Mouse (Mus musculus) frontal cortex, postnatal 25 days (tissue): Measurements from ENCODE around the gene Fry.

Experiments
- DNase-seq, 2 experiments: peaks; one replicate each; pipeline ENCODE4 v3.0.0; 2022; ENCODE audit warnings: low spot score in 2 of 2

The Fry gene

DNA sequence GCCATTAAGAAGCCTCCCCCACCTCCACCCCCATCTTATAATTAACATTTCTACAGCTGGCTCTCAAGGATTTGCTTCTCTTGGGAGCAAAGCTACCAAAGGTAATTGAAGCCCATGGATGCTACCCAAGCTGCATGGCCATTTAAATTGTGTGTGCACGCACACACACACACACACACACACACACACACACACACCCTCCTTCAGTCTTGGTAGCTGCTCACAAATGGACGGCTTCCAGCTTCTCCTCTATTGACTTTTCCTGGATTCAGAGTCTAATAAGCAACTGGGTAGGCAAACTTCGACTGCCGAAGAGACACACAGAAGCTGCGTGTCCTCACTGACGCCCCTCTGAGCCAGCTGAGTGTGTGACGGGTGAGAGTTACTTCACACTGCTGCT is 11.7 kb downstream of the Fry start:
- DNase-seq, result no peak

DNA sequence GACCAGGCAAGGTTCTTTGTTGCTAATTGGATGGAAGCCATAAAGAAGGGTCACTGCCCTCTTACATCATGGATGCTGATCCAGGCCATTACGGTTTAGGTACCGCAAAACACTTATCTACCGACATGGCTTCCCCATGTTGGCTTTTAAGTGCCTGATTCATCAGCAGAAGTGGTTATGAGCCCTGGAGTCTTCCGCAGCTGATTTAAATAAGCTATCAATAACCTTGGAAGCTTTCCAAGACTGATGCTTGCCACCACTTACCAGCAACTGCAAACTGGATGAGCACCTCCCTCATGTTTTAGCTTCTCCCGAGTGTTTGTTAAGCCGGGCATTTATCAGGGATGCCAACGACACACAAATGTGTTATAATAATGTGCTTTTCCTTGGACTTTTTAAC is 12.7 kb downstream of the Fry start:
- DNase-seq, result no peak

DNA sequence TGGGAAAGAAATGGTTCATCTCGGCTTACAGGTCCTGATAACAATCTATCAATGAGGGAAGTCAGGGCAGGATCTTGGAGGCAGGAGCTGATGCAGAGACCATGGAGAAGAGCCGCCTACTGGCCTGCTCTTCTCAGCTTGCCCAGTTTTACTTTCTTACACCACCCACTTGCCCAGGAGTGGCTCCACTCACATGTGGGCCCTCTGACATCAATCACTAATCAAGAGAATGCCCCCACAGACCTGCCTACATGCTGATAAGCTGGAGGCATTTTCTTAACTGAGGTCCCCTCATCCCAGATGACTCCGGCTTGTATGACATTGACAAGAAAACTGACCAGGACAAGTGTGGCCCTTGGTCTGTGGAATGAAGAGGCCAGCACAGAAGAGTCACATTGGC is 16.2 kb downstream of the Fry start:
- no peak for DNase-seq

DNA sequence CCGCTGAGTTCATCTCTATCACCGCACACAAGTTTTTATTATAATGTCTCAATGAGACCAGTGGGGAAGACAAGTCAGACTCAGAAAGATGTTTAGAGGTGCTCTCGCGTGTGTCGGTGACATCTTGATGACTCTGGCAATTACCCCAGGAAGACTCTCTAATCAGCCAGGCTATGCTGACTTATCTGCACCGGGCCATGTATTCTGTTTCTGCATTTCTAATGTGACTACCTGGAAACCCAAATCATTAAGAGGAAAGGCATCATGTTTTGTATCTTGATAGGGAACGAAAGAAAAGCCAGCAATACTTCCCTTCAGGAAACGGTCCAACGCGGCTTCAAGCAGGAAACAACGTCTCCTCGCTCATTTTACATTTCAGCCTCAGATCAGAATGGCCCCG is 17.1 kb downstream of the Fry start:
- DNase-seq, result no peak

DNA sequence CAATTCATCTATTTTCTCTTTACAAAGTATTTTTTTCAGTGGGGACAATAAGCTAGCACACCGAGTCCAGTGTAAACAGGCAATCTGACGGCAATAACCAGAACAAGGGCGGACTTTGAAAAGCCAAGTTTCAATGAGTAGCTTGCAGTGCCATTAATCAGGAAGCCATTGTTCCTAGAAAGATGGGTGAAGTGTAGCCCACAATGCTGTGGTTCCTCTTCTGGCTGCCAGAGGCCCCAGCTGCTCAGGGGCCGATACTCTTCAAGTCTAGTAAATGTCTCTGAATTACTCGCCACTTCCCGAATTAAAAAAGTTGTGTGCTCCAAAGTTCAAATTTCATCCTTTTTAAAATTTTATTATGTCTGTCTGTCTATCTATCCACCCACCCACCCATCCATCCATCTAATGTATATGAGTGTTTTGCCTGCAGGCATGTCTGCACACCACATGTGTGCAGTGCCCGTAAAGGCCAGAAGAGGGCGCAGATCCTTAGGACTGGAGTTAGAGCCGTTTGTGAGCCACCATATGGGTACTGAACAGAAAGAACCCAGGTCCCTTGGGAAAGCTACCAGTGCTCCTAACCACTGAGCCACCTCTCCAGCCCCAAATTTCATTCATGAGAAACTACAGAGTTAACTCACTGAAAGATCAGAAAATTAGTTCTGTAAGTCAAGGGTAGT is 19.5 kb downstream of the Fry start:
- no peak for DNase-seq

DNA sequence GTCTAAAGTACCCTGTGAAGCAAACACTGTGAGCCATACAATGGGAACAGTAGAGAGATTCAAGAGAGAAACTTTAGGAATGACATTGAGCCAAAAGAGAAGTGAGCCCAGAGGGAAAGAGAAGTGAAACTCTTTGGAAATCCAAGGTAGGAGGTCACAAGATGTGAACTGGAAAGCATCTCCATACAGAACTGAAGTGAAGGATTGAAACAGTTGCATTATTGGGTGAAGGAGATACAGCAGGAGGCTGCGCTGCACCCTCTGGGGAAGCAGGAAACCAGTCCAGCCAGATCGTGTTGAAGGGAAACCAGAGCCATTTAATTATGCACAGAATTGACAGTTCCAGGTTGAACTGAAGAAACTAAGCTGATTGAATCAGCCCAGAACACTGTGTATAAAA is 22.1 kb downstream of the Fry start:
- DNase-seq, result no peak

DNA sequence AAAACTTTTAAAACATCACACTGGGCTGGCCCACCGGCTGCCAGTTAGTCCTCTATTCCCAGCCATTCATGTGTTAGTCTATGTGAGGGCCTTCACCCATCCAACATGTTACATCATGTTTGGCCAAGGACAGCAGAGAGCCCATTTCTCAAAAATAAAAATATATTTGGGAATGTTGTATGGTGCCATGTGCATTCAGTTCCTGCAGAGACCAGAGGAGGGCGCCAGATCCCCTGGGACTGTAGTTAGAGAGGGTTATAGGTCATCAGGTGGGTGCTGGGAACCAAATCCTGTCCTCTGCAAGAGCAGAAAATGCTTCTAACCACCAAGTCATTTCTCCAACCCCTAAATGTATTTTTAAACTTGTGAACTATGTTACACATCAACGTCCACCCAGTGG is 27.5 kb downstream of the Fry start:
- DNase-seq, result no peak

DNA sequence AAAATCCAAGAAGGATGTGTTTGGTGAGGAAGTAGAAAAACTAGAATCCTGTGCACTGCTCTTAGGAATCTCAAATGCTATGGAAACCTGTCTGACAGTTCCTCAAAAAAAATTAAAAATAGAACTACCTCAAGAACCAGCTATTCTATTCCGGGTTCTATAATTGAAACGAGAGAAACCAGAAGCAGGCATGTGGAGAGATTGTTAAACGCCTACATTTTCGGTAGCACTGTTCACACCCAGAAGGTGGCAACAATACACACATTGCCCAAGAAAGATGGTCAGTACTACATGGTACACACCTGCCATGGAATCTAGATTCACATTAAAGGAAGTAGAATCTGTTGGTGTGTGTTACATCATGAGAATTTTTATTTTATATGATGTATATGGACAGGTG is 28.2 kb downstream of the Fry start:
- DNase-seq, result no peak

DNA sequence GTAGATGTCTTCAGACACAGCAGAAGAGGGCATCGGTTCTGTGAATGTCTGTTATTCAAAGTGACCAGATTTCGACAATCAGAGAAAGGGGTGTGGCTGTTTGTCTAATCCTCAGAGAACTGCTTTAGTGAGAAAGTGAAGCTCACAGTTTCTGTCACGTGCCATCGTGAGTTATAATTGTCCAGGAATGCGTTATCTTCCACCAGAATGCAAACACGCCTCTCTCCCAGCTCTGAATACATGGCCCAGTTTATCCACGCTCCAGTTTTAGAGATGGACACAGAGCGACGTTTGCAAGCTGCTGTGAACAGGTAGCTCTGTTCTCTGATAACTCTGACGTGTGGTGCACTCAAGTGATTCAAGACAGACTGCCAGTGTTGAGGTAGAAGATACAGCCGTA is 31.3 kb downstream of the Fry start:
- no peak for DNase-seq

DNA sequence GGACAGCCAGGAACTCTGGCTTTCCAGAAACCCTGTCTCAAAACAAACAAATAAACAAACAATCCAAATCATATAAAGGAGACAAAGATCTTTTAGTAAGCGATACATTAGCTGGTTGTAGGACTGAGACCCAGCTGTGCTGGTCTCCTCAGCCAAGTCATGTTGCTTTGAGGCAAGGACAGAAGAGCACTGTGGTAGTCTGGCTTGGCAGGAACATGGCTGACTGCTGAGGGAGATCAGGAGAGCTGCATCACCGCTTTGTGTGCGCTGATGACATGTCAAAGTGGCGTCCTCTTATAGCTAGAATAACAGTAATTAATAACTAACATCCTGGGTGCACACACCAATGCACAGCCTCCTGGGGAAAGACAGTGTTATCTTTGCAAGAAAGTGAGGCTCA is 32.5 kb downstream of the Fry start:
- no peak for DNase-seq

DNA sequence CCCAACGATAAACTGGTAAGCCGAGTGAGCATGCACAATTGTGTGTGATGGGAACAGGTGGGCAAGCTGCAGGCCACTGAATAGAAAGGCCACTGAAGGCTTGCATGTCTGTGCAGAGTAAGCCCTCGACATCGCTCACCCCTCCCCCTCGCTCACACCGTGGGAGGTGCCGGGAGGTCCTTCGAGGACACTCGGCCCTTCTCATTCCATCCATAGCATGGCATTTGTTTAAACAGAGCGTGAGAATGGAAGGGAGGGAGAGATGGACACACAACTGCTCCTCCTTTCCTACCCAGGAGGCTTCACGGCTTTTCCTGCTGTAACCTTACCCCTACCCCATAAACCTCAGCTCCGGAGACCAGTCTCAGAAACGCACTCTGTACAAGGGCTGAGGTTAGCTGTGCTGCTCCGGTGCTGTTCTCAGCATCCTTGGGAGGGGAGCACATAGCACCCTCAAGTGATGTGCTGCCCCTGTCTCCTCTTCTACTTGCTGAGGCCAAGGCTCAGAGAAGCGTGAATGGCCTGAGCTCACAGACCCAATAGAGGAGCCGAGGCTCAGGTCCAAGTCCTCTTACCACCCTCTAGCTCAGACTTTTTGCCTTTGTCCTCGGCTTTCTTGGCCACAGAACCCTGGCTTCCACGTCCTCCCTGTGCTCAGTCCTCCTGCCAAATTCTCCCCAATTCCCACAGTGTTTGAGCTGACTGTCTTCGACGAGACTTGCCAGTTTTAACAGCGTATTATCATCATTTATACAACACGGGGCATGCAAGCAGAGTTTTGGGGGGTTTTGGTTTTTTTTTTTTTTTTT is 33.8 kb downstream of the Fry start:
- no peak for DNase-seq

DNA sequence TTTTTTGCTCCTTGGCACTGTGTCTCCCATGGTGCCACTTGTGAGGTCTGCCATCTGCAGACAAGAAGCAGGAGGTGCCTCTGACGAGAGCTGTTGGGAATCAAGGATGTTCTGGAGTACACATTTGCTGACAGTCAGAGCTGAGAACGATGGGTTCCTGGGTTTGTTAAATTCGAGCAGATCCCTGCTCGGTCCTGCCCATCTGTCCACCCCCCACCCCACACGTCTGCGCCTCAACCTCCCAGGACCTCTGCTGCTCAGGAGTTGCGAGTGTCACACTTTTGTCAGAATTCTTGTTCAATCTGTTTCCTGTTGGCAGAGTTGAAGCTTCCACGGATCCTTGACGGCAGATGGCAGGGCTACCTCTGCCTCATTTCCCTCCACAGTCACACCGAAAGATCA is 34.4 kb downstream of the Fry start:
- DNase-seq, result no peak

DNA sequence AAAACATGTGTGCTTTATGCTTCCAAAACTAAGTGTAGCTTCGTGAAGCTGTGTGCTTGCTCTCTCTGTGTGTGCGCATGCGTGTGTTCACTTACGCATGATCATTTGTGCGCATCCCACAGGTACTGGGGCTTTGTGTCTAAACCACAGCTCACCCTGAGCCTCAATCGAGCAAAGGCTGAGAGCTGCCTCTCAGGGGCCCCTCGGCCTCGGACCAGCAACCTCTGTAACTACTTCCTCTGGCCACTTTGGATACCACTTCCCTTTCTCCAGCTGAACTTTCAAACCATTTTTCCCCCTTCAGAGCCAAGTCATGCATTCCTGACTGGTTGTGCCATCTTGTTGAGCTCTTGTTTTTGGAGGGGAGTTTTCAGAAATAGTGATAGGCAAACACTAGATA is 36.9 kb downstream of the Fry start:
- no peak for DNase-seq

DNA sequence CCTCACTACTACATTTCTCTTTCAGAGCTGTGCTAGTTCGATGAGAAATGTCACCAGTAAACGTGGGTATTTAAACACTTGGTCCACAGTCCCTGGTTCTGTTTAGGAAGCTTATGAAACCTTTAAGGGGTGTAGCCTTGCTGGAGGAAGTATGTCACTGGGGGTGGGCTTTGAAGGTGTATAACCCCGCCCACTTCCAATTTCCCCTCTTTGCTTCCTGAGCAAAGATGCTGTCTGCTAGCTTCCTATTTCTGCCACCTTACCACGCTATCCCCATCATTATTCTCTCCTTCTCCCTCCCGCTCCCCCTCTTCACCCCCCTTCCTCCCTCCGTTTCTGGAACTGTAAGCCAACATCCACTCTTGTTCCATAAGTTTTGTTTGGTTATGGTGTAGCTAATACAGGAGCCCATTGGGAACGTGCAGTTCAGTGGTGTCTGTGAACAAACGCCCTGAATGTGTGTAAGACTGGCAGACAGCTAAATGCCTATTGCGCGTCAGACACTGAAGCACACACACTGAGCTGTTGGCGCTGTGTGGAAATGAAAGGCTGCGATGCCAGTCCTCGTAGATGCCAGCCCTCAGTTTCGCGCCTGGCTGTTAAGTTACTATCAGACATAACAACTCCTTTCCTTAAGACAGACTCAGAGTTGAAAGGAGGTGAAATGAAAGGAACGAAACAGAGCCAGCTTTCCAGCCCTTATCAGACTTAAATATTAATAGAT is 37.8 kb downstream of the Fry start:
- no peak for DNase-seq

DNA sequence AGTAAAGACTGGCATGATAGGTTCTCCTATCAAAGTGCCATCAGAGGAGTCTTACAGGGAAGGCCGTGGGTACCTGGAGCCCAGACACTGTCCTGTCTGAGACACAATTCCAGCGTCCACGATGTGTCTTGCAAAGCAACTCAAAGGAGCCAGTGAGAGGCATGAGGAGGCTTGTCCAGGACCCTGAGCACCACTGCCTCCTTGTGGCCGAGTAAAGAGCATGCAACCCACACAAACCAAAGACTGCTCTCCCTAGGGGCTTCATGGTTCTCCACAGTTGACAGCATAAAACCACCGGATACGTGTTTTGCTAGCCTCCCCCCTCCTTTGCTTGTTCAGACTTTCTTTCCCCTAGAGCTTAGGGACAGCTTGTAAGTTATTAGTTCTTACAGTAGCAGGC is 39.2 kb downstream of the Fry start:
- no peak for DNase-seq

DNA sequence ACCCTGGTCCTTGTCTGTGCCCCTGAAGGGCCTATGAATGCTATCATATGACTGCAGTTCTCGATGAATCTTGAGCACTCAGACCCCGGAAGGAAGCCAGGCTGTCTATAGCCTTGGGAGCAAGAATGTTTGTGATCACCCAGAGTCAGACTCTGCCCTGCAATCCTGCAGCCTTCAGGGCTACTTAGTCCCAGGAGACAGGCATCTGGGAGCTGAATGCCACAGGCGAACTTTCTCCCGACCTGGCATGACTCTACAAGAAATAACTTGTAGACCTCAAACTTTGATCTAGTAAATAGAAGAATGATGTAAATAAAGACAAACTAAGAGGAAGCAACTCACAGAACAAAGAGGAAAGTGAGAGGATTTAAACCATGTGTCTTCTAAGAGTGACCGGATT is 40.7 kb downstream of the Fry start:
- DNase-seq, result no peak

DNA sequence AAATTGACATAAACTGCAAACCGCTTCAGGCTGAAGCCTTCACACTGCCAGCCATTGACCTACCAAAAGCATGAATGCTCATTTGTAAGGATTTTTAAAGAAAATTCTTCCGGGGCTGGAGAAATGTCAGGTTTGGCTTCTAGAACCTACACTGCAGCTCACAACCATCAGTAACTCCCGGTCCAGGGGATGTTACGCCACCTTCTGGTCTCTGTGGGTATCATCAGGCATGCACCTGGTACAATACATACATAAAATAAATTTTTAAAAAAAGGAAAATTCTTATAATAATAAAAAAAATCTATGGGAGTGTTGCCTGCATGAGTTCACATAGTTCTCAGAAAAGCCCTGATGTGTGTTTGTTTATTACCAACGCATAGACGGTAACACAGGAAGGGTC is 42.7 kb downstream of the Fry start:
- DNase-seq, result no peak

DNA sequence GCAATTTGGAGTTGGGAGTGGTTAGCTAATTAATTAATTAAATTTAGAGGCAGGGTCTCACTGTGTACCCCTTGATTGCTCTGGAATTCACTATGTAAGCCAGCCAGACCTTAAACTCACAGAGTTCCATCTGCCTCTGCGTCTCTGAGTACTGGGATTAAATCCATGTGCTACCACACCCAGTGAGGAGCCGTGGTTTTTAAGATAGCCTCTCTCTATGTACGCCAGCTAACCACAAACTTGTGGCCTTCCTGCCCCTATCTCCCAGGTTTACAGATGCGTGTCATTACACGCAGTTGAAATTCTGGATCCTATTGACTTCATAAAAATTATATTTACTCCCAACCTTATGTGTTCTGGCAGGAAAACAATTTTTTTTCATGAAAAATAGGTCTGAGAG is 43.5 kb downstream of the Fry start:
- no peak for DNase-seq

DNA sequence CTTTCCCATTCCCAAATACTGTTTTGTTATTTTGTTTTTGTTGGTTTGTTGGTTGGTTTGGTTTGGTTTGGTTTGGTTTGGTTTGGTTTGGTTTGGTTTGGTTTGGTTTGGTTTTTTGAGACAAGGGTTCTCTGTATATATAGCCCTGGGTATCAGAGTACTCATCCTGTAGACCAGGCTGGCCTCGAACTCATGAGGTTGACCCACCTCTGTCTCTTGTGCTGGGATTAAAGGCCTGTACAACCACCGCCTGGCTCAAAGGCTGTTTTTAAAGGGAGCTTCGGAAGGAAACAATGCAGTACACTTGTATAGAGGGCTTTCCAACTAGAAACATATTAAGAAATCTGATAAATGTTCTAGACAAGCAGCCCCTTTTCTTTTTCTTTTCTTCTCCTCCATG is 46.2 kb downstream of the Fry start:
- no peak for DNase-seq

DNA sequence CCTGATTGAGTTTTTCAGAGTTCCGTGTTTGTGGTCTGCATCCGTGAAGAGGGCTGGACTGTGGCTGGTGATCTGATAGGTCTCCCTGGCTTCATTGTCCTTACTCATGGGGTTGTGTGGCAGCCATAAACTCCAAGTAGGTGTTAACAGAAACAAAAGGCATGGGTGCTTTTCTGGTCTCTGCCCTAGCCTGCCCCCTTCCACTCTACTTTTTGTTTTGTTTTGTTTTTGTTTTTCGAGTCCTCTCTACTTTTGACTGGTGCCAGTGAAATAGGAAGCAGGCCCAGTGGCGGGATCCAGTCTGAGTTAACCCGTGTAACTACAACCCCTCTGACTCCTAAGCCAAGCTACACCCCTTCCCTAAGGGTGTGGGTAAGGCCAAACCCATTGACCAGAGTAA is 48.4 kb downstream of the Fry start:
- no peak for DNase-seq

DNA sequence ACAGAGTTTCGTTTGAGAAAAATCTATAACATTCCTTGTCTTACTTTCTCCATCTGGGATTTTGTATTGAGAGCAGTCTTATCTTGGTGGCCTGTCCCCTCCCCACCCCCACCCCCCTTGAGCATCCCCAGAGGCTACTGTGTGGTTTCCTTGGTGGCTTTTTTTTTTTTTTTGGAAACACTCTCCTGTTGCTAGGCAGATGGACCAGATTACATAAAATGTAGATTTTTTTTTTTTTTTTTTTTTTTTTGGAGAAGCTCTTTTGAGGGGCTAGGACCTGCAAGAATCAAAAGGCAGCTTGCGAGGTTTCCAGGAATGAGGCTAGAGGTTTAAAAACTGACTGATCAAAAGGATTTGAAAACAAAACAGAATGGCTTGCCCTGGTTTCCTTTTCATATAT is 48.8 kb downstream of the Fry start:
- DNase-seq, result no peak

DNA sequence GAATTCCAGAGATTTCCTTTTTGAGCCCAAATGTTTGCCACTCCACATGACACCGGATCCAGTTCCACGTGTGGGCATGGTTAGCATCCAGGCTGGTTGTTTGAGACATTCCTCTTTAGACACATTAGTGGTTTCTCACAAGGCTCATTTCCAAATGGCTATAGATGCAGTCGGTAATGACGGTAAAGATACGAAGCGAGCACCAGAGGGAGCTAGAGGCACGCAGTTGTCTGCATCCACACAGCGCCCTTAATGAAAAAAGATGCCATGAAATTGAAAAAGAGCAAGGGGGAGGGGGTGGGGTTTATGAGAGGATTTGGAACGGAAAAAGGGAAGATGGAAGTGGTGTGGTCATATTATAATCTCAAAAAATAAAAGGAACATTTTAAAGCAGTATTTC is 50.3 kb downstream of the Fry start:
- DNase-seq, result peak in 1 of 2 experiments; percentile 56

DNA sequence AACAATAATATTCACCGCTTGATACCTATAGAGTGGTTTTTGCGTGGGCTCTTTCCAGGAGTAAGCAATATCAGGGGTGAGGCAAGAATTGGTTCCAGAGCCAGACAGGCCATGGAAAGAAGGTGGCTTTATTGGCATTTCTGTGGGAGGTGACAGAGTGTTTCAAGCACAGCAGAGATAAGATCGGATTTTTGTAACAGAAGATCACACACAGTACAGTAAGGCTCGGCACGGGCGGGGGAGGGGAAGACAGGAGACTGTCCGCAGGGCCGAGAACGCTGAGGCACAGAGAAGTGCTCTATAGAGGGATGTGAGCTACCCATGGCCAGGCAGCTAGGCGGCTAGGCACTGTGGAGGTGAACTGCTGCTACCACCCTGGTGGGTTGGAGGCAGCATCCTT is 53.1 kb downstream of the Fry start:
- DNase-seq, result no peak
